Mouse (Mus musculus) C2C12 (cell line): ENCODE measurements around the gene Mxra7. TPM values are rescaled to one million over a fixed set of nuclear protein-coding genes. Genes with fewer than 3 reads are reported as not detected.
A peak's percentile ranks its signal among the peaks of the same experiment; 100 is the strongest.

ENCODE experiments used
- H3K27me3 ChIP-seq: one replicate; pipeline ENCODE4 v1.6.1; 2011; ENCODE audit not compliant: control insufficient read depth, insufficient read depth, insufficient read length
- H3K36me3 ChIP-seq: one replicate; pipeline ENCODE4 v1.6.1; 2011; ENCODE audit not compliant: control insufficient read depth, insufficient read depth
- H3K4me3 ChIP-seq: one replicate; pipeline ENCODE4 v1.5.1; 2011; ENCODE audit warnings: mild to moderate bottlenecking, control low read depth; ENCODE audit not compliant: poor library complexity, insufficient read depth, severe bottlenecking
- H3K79me2 ChIP-seq: one replicate; pipeline ENCODE4 v1.6.1; 2011; ENCODE audit not compliant: control insufficient read depth, insufficient read depth
- H3K79me3 ChIP-seq: one replicate; pipeline ENCODE4 v1.6.1; 2011; ENCODE audit warnings: low read depth, control low read depth
- H3ac ChIP-seq: one replicate; pipeline ENCODE3; 2011; ENCODE audit warnings: low read depth; ENCODE audit not compliant: control insufficient read depth, insufficient read length
- CEBPB ChIP-seq: IDR thresholded peaks from one replicate; pipeline ENCODE4 v1.6.1; 2011; ENCODE audit warnings: low read depth, mild to moderate bottlenecking, control low read depth, moderate library complexity
- CTCF ChIP-seq: IDR thresholded peaks from one replicate; pipeline ENCODE4 v1.5.1; 2011; ENCODE audit not compliant: control insufficient read depth, insufficient read depth, insufficient read length
- FOSL1 ChIP-seq: IDR thresholded peaks from one replicate; pipeline ENCODE4 v1.8.0; 2011; ENCODE audit warnings: mild to moderate bottlenecking, low read length; ENCODE audit not compliant: poor library complexity, insufficient read depth, severe bottlenecking
- MAX ChIP-seq: IDR thresholded peaks from one replicate; pipeline ENCODE4 v1.6.1; 2011; ENCODE audit warnings: mild to moderate bottlenecking, control low read depth
- MYOD1 ChIP-seq: IDR thresholded peaks from one replicate; pipeline ENCODE4 v1.6.1; 2011; ENCODE audit warnings: low read depth; ENCODE audit not compliant: control insufficient read depth, insufficient read length
- MYOG ChIP-seq: IDR thresholded peaks from one replicate; pipeline ENCODE4 v1.6.1; 2011; ENCODE audit not compliant: control insufficient read depth, insufficient read length; ENCODE audit errors: extremely low read depth
- USF1 ChIP-seq: IDR thresholded peaks from one replicate; pipeline ENCODE4 v1.6.1; 2011; ENCODE audit warnings: low read depth, mild to moderate bottlenecking, control low read depth, moderate library complexity
- polyA plus RNA-seq: library from polyadenylated mRNA; unstranded; fragments of >200 nt; fragmentation: generic; extraction: Trizol; gene quantifications from one replicate; pipeline ENCODE4 v1.2.1, GENCODE M21; 2012; ENCODE audit warnings: missing spikeins

The Mxra7 gene
- polyA plus RNA-seq, 1 experiment = 70.2 TPM

GRCm38 (mm10) chr11:116808811-116809395, 18.9 kb downstream of the Mxra7 start:
- no peak for TF ChIP-seq FOSL1
- no peak for TF ChIP-seq CTCF
- TF ChIP-seq MYOD1 = no peak
- TF ChIP-seq MAX = no peak
- TF ChIP-seq CEBPB = no peak
- TF ChIP-seq USF1 = no peak
- no peak for TF ChIP-seq MYOG
- H3K27me3 ChIP-seq = no peaks in the 10 kb centered on the region
- no peaks in the 10 kb centered on the region for H3K79me3 ChIP-seq
- H3K79me2 ChIP-seq = no peaks in the 10 kb centered on the region
- no peak overlapping the region for H3ac ChIP-seq
- peaks cover 34% of the 10 kb centered on the region for H3K36me3 ChIP-seq
- no peak overlapping the region for H3K4me3 ChIP-seq

- Histone ChIP-seq H3K27me3 (no peaks in the 10 kb centered on the region), H3K4me3 (no peak overlapping the region), H3K36me3 (peaks cover 29% of the 10 kb centered on the region), H3K79me3 (no peaks in the 10 kb centered on the region), H3ac (no peak overlapping the region), H3K79me2 (no peaks in the 10 kb centered on the region)
- no peak for TF ChIP-seq MYOG
- peak; percentile 46 for TF ChIP-seq CTCF
- TF ChIP-seq MYOD1 = peak; percentile 22
These were observed 19.8 kb downstream of the Mxra7 start for GRCm38 (mm10) chr11:116807938-116808606.

GRCm38 (mm10) chr11:116807526-116807925, 20.3 kb downstream of the Mxra7 start:
- TF ChIP-seq CEBPB (no peak), MYOD1 (no peak), MYOG (no peak), FOSL1 (no peak), USF1 (no peak), MAX (no peak), CTCF (no peak)
- Histone ChIP-seq H3ac (no peak overlapping the region), H3K79me2 (no peaks in the 10 kb centered on the region), H3K4me3 (no peak overlapping the region), H3K79me3 (no peaks in the 10 kb centered on the region), H3K27me3 (no peaks in the 10 kb centered on the region), H3K36me3 (peaks cover 33% of the 10 kb centered on the region)

- Histone ChIP-seq H3K27me3 (no peaks in the 10 kb centered on the region), H3K4me3 (no peak overlapping the region), H3K79me2 (no peaks in the 10 kb centered on the region), H3ac (no peak overlapping the region), H3K79me3 (no peaks in the 10 kb centered on the region), H3K36me3 (peaks cover 33% of the 10 kb centered on the region)
- TF ChIP-seq MYOD1 = no peak
- no peak for TF ChIP-seq MYOG
- no peak for TF ChIP-seq MAX
- no peak for TF ChIP-seq USF1
- no peak for TF ChIP-seq FOSL1
- TF ChIP-seq CEBPB = no peak
- TF ChIP-seq CTCF = no peak
These were observed 20.7 kb downstream of the Mxra7 start for GRCm38 (mm10) chr11:116807116-116807515.

GRCm38 (mm10) chr11:116806136-116807071, 21.4 kb downstream of the Mxra7 start:
- TF ChIP-seq MAX (no peak), MYOD1 (no peak), CTCF (no peak), CEBPB (no peak), USF1 (no peak), MYOG (no peak), FOSL1 (no peak)
- no peaks in the 10 kb centered on the region for H3K27me3 ChIP-seq
- no peak overlapping the region for H3K4me3 ChIP-seq
- no peak overlapping the region for H3ac ChIP-seq
- H3K79me2 ChIP-seq = no peaks in the 10 kb centered on the region
- peaks cover 33% of the 10 kb centered on the region for H3K36me3 ChIP-seq
- no peaks in the 10 kb centered on the region for H3K79me3 ChIP-seq
